In the genomic region with DNA sequence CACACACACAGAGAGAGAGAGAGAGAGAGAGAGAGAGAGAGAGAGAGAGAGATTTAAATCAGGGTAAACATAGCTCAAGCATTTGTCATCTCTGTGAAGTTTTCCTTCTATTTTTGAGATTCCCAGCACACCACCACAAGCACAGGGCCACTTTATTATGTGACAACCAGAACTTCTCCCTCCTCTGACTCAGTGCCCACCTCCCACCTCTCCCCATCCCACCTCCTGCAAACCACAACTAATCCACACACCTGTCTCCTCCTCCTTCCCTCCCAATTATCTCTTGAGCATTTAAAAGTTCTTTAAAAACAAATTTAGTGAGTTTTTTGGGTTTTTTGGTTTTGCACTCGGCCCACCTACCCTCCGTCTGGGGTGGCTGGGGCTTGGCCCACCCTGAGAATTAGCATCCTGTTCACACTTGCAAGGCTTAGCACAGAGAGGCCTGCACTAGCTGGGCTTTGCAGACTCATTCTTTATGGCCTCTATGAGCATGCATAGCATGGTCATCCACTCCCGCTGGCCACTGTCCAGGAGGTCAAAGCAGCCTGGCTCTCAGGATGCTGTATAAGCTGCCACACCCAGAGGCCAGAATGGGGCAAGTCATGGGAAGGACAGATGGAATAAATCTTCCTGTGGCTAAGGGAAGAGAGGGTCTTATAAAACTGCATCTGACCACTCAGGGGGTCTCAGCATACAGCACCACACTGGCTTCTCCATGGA, we compare ENCODE assay signal across 23 mouse cellular contexts. TPM values are rescaled to one million over a fixed set of nuclear protein-coding genes. Genes with fewer than 3 reads are reported as not detected.
DNase-seq lines count a peak whose midpoint lies in the region; ATAC-seq and TF ChIP-seq lines count a peak whose summit lies in the region.
"Had no signal": no experiment of that assay in that cellular context is flagged by ENCODE, and none has a peak within 500 bp of the region (broad histone marks: within the 10 kb centered on the region; RNA-seq: fewer than 3 reads in every experiment).

No protein-coding gene starts in this region.

- peaks cover 3% of the 10 kb centered on the region; the same call in 1 of the 2 replicates for H3K4me1 ChIP-seq in kidney, adult 2 months (ENCODE audit: control insufficient read depth, insufficient read depth, low read length)
- H3K4me1 ChIP-seq in kidney, embryonic 14.5 days (ENCODE audit: control insufficient read depth, insufficient read depth, low read length): peaks cover 22% of the 10 kb centered on the region; the same call in 1 of the 2 replicates

- H3K9ac ChIP-seq in kidney, embryonic 14.5 days (ENCODE audit: low read depth, low read length): no peak overlapping the region
- H3K9ac ChIP-seq: forebrain, embryonic 13.5 days; hindbrain, embryonic 12.5 days; hindbrain, embryonic 15.5 days had no signal

- no peak for ATAC-seq in kidney, embryonic 14.5 days (ENCODE audit: low FRiP score, low TSS enrichment)
- ATAC-seq: activated CD4-positive, CD25-positive, alpha-beta regulatory T cell, adult 4 months; forebrain, embryonic 13.5 days; forebrain, embryonic 16.5 days had no signal

- no peaks in the 10 kb centered on the region for H3K36me3 ChIP-seq in kidney, adult 2 months (ENCODE audit: control insufficient read depth, insufficient read depth, low read length)
- no peaks in the 10 kb centered on the region for H3K36me3 ChIP-seq in kidney, embryonic 14.5 days (ENCODE audit: control insufficient read depth, insufficient read depth, low read length)
- H3K36me3 ChIP-seq: forebrain, embryonic 10.5 days; G1E; hindbrain, embryonic 12.5 days; hindbrain, embryonic 15.5 days had no signal

- no peak overlapping the region for H3K4me3 ChIP-seq in kidney, adult 2 months (ENCODE audit: insufficient read depth, low read depth, low read length)
- no peak overlapping the region for H3K4me3 ChIP-seq in kidney, embryonic 14.5 days (ENCODE audit: low read length)
- H3K4me3 ChIP-seq in layer of hippocampus, adult 2 months: no peak overlapping the region
- H3K4me3 ChIP-seq: forebrain, embryonic 10.5 days; forebrain, embryonic 13.5 days; gastrocnemius, adult 2 months; hindbrain, embryonic 12.5 days; hindbrain, embryonic 15.5 days had no signal

- no peak for TF ChIP-seq POLR2A in kidney, adult 2 months (IDR thresholded peaks at IDR 0.05; ENCODE audit: low read depth, low read length)

- H3K9me3 ChIP-seq in kidney, embryonic 14.5 days (ENCODE audit: control insufficient read depth, low read length): no peaks in the 10 kb centered on the region
- H3K9me3 ChIP-seq: forebrain, embryonic 10.5 days; forebrain, embryonic 13.5 days; hindbrain, embryonic 12.5 days; hindbrain, embryonic 15.5 days had no signal

- peak; percentile 16 for DNase-seq in kidney, adult 2 months
- no peak for DNase-seq in layer of hippocampus, adult 2 months (ENCODE audit: low spot score in 2 of 2)
- no peak for DNase-seq in layer of hippocampus, adult 9-11 months
- peak; percentile 67 for DNase-seq in NIH3T3 (ENCODE audit: low read depth)
- DNase-seq in thymus, postnatal 25 days: no peak
- DNase-seq: adrenal gland, adult 8-10 months; adrenal gland, postnatal 25 days; B cell, adult 2 months; cerebellum, adult 18-20 months; cerebellum, adult 9-10 months; cerebellum, postnatal 14 days; gastrocnemius, adult 2 months; gastrocnemius, postnatal 14 days; heart, adult 11 months had no signal

- no peak overlapping the region for H3K27ac ChIP-seq in kidney, adult 2 months (ENCODE audit: insufficient read depth, low read depth, low read length)
- no peak overlapping the region for H3K27ac ChIP-seq in kidney, embryonic 14.5 days (ENCODE audit: low read depth, low read length)
- peak overlapping the region; percentile 18; the same call in 1 of the 2 replicates for H3K27ac ChIP-seq in layer of hippocampus, adult 2 months
- H3K27ac ChIP-seq: forebrain, embryonic 10.5 days; forebrain, embryonic 13.5 days; gastrocnemius, adult 2 months; hindbrain, embryonic 12.5 days; hindbrain, embryonic 15.5 days had no signal

- 89% methylated on average over 3 of the region's 3 CpGs for WGBS in kidney, adult 2 months
- 65% methylated on average over 3 of the region's 3 CpGs for WGBS in kidney, embryonic 14.5 days

- no peak overlapping the region for H3K4me2 ChIP-seq in kidney, embryonic 14.5 days (replicated peaks; ENCODE audit: low read depth, low read length)
- H3K4me2 ChIP-seq: forebrain, embryonic 13.5 days; heart, embryonic 11.5 days; hindbrain, embryonic 12.5 days; hindbrain, embryonic 15.5 days had no signal

- no peak for TF ChIP-seq CTCF in kidney, adult 2 months (conservative IDR thresholded peaks at IDR 0.05; ENCODE audit: insufficient read depth, insufficient read length, low read depth, low read length)
- TF ChIP-seq CTCF in layer of hippocampus, adult 2 months (conservative IDR thresholded peaks at IDR 0.05): no peak

- H3K27me3 ChIP-seq in kidney, adult 2 months (replicated peaks; ENCODE audit: control insufficient read depth, insufficient read depth, low read length): no peaks in the 10 kb centered on the region
- H3K27me3 ChIP-seq in kidney, embryonic 14.5 days (ENCODE audit: control insufficient read depth, insufficient read depth, low read length): no peaks in the 10 kb centered on the region
- H3K27me3 ChIP-seq: forebrain, embryonic 13.5 days; hindbrain, embryonic 15.5 days had no signal

RNA-seq across cellular contexts. Expression of gene Wfs1, which starts 1.8 kb away (rescaled TPM):
- polyA plus RNA-seq in kidney, adult 2 months (2012; rRNA removed): 18.8 and 20.0 TPM in 2 replicates
- polyA plus RNA-seq in kidney, embryonic 14.5 days (2014; fragmentation: Nextera tagmentation; extraction: Ambion mirVana): 12.9 and 20.9 TPM in 2 replicates
- 100 to 1,000 TPM; 133 to 144 TPM for total RNA-seq in layer of hippocampus, adult 2 months (2021)

Comparison
In these comparisons a context has a peak if more than half of its experiments do, and no peak if none do; other contexts are left out.
1. DNase-seq: peak in kidney, adult 2 months (single experiment) and NIH3T3 (single experiment); none in layer of hippocampus, adult 2 months (0 of 2), layer of hippocampus, adult 9-11 months (single experiment) and thymus, postnatal 25 days (single experiment).